Mouse (Mus musculus): ENCODE data around the gene Cdkl2.

The Cdkl2 gene

DNA sequence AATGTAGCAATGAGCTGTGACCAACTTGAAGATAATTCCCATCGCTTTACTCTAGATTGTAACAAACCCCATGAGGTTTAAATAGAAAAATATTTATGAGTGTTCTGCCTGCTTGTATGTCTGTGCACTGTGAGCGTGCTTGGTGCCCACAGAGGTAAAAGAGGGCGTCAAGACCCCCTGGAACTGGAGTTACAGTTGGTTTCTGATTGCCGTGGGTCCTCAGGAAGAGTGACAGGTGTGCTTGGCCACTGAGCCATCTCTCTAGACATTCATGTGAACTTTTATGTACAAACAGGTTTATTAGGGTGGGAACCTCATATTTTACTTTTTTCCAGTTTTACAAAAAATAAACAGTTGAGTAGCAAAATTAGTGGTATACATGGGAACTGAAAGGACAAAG lies at the start of gene Cdkl2:
Gene Cdkl2, minus strand, starts transcription at position 101 of the 400 bp plus-strand sequence.
- DNase-seq (ENCODE audit: low read depth), result no peak

DNA sequence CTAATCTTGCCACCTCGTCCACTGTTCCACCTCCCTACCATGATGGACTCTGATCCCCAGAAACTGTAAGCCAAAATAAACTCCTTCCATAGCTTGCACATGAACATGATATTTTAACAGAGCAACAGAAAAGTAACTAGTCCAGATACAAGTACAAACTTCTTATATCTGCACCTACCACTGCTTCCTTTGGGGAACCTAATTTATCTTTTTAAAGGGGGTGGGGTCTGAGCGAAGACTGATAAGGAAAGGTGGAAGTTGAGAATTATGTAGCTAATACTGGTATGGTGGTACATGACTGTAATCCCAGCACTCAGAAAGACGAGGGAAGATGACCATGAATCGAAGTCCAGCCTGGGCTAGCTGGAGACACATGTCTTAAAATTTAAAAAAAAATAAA lies 43.8 kb upstream of the Cdkl2 start:
- no peak for DNase-seq (ENCODE audit: low read depth)

DNA sequence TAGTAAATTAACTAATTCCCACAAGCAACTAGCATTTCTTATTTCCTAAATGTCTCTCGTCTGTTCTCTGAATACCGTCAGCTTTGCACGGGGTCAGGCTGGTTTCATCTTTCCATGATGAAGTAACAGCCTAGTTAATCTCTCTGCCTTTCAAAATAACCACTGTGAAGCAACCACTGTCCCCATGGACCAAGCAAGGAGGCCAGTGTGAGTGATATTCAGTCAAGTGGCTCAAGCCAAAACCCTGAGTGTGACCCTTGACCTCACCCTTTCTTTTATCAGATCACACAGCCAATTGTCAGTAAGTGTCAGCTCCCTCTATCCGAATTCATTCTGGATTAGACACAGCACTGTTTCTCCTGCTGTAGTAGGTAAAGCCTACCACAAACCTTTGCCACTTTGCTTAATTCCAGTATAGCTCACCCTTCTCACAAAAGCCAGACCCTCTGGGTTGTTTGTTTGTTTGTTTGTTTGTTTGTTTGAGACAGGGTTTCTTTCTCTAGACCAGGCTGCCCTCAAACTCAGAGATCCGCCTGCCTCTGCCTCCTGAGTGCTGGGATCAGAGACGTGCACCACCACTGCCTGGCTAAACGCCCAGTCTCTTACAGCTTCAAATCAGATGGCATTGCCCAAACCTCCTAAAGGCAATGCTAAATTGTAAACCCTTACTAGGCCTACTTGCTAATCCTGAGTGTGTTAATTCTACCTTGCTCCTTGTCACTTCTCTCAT lies 42.3 kb upstream of the Cdkl2 start:
- DNase-seq (ENCODE audit: low read depth), result no peak

DNA sequence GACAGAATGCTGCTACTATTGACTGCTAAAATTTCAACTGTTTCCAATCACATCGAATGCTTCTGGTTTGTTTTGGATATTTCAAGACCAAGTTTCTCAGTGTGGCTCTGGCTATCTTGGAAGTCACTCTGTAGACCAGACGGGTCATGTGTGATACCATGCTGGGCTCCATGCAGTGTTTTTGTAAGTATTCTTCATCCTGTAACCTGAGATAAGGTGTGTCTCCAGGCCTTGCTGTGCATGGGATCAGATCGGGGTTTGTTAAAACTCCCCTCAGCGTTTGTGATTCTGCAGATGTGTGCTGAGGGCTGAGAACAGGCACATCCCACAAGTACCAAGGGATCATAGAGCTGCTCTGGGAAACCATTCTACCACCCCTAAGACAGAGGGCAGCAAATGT lies 41.6 kb upstream of the Cdkl2 start:
- DNase-seq (ENCODE audit: low read depth), result no peak

DNA sequence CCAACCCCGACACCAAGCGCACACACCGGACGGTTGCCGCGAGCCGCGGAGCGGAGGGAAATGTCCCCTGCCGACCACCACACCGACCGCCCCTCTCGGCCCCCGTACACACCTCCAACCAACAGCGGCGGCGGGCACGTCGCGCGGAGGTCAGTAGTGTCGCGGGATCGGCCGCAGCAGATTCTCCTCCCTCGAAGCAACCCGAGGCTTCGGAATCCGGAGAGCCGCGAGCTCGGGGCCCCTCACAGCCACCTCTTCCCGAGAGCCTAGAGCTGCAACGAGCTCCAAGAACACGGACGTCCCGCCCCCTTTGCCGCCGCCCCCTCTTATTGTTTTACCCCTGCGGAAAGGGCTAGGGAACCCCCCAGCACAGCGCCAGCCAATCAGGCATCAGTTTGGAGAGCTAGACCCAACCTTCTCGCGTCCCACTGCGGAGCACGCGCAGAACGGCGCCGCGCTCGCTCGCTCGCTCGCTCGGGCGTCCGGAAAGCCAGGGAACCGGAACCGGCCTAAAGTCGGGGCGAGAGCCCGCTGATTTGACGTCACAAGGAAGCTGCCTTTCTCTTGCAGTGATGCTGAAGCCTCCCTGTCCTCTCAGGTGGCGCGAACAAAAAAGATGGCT lies 39.8 kb upstream of the Cdkl2 start, which contains the start of gene G3bp2:
Gene G3bp2, minus strand, starts transcription at position 303 of the 622 bp plus-strand sequence.
- DNase-seq (ENCODE audit: low read depth), result peak; percentile 97

DNA sequence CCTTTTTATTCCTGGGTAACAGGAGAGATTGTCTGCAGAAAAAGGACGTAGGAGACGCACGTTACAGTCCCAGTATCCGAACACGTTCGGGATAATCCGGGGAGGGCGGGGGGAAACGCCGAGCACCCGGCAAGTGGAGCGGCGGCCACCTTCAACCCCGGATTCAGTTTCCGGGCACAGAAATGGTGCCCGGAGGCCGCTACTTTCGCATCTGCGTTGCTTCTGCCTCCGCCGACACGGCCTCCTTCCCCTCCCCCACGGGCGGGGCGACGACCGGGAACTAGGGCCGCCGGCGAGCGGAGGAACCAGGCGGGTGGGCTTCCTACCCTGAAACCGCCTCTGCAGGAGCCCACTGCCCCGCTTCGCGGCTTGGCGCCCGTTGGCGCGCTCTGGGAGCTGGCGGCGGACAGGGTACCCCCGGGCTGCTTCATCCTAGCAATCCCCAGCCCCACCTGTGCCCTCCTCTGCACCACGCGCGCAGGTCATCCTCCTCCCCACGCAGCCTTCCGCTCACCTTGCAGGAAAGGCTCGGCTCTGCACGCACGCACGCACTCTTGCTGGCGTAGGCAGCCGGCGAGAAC lies 39.2 kb upstream of the Cdkl2 start:
- DNase-seq (ENCODE audit: low read depth), result peak; percentile 25

DNA sequence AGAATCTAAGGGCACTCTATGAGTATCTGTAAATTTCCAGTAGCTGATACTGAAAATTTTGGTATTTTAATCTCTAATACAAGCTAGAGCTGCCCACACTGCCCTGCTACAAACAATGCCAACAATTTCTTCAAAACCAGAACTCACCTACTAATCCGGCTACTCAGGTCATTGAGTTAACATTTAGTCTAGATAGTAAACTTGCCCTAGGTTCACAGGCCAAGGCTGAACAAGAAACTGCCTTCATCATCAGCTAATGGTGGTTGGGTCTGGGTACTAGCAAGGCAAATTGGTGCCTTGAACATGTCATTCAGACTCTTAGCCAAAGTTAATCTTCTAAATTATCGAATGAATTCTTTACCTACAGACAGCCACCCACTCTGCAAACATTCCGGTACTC lies 37.6 kb upstream of the Cdkl2 start:
- no peak for DNase-seq (ENCODE audit: low read depth)

DNA sequence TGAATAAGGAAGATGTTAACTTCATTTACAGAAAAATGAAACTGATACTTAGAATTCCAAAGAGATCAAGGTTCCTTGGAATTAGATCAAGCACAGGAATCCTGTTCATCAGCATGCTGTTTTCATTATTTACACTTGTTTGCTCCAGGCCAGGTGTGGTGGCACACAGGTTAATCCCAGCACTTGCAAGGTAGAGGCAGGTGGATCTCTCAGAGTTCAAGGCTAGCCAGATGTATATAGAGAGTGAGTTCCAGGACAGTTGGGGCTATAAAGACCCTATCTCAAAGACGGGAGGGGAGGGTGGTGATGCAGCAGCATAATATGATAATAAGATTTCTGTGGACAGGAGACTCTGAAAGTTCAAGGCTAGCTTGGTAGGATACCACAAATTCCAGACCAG lies 36.7 kb upstream of the Cdkl2 start:
- no peak for DNase-seq (ENCODE audit: low read depth)

DNA sequence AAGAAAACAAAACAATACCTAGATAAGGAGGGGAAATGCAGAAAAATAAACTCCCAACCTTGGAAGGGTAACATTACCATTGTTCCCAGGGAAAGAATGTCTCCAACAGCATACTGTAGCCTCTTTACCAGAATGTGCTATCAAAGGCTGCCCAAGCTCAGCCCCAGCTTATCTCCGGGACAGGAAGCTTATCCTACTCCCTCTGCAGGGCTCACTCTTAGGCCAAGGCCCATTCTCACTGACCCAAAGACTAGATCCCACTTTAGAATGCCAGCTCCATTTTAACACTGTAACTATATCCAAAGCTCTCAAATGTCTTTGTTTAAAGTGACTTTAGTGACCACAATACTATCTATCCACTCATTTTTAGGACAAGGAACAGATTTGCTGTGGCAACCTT lies 35.6 kb upstream of the Cdkl2 start:
- DNase-seq (ENCODE audit: low read depth), result no peak

DNA sequence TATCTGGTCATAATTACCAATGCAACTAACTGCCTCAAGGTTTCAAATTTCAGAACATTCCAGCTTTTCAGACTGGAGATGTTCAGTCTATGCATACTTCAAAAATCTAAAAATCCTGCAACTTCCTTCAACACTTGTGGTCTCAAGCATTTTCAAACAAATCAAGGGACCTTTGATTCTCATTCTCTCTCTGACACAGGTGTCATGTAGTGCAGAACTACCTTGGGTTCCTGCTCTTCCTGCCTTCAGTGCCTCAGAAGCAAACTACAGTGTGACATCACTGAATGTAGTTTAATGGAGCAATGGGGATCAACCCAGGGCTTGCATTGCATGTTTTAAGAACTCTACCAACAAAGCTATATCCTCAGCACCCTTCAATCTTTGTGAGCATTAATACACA lies 35.1 kb upstream of the Cdkl2 start:
- DNase-seq (ENCODE audit: low read depth), result no peak

DNA sequence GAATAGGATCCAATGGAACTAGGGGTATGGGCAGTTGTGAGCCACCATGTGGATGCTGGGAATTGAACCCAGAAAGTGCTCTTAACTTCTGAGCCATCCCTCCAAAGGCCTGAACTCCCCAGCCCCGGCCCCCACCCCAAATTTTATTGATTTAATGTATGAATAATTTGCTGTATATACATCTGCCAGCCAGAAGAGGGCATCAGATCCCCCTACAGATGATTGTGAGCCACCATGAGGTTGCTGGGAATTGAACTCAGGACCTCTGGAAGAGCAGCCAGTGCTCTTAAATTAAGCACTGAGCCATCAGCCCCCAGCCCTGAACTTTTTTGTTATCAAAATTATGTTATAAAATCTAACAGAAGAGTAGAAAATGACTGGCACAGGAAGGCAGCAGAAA lies 32.6 kb upstream of the Cdkl2 start:
- DNase-seq (ENCODE audit: low read depth), result no peak

DNA sequence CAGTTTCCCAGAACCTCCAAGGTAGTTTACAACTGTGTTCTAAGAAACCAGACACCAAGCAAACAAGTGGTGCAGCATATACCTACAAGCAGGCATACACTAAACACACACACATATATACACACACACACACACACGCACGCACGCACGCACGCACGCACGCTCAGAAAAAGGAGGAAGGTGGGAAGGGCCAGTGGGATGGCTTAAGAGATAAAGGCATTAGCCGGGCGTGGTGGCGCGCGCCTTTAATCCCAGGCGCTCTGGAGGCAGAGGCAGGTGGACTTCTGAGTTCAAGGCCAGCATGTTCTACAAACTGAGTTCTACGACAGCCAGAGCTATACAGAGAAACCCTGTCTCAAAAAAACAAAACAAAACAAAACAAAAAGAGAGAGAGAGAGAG lies 30.4 kb upstream of the Cdkl2 start:
- no peak for DNase-seq (ENCODE audit: low read depth)

DNA sequence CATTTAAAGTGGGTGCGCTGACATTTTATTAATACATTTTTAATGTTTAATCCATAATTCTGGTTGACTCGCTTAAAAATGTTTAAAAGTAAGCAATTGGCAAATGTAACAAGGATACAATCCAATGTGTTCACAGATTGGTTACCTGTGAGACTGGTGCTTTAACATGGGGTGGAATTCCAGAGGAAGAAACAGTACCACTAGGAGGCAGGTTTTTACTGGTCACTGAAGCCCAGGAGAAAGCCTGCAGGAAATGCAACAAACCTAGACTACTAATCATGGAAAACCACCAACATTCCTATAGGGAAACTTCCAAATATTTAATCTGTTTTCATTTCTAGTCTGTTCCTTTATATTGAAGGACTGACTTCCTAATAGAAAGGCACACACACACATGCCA lies 19.5 kb upstream of the Cdkl2 start:
- DNase-seq (ENCODE audit: low read depth), result no peak

DNA sequence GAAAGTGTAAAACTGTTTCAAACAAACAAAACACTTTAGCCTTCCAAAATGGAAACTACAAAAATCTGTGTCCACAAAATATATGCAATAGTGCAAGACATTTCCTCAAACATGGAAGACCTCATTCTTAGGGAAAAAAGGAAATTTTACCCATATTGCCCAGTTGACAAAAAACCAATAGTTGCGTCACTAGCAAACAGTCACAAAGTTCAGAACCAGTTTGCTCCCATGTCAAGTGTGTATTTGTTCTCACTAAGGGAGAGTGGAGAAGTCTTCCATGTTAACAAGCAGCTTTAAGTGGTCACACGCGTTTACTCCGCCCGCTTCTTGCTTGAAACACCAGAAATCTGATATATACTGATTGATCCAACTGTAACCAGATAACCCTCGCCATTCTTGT lies 9.2 kb upstream of the Cdkl2 start:
- no peak for DNase-seq (ENCODE audit: low read depth)

DNA sequence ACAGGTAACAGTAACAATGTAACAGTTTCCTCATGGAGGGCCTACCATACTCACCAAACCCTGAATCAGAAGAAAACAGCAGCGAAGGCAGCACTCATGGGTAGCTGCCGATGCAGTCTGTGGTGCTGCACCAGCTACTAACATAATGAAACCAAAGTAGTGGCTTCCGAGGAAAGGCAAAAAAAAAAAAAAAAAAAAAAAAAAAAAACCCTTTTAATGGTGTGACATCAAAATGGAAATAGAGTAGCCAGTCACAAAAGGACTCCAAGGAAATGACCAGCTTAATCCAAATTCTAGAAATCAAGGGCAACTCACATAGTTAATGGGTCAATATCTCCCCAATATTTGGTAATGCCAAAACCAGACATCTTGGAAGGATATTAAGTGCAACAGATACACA lies 6.7 kb upstream of the Cdkl2 start:
- no peak for DNase-seq (ENCODE audit: low read depth)

DNA sequence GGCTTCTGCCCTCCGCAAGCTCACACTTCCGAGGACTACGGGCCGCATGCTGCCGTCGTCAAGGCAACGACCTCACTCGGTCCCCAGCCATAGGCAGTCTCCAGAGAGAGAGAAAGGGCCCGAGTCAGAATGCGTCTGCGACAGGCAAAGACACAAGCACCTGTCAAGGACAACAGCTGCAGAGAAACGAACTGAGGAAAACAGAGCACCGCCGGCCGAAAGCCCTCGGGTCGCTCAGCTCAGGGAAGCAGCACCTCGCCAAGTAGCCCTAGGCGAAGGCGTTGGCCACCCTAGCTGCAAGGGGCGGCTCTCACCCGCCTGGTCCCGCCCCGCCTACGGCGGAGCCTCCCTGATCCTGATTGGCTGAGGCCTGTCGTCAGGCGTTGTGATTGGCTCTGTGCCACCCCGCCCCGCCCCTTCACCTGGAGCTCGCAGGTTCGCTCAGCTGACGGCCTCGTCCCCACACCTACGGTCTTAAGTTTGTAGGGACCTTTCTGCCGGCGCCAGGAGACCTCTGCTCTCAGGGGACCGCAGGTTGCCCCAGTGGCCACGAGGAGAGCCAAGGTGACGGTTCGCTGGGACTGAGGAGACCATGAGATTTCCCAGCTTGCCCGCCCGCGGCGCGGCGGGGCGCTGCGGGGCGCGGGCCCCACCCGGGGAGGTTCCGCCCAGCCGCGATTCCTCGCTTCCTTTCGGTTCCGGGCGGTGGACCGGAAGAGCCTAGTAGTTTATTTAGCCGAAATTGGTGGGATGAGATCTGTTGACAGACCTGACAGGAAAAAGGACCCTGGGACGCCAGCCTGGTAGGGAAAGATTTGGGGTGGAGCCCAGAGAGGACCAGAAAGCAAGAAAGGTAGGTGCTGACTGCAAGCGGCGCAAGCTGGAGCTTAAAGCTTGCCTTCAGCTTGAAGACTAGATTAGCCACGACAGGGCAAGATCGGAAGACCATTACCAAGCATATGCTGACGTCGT lies 1.0 kb downstream of the Cdkl2 start:
- peak; percentile 80 for DNase-seq (ENCODE audit: low read depth)

DNA sequence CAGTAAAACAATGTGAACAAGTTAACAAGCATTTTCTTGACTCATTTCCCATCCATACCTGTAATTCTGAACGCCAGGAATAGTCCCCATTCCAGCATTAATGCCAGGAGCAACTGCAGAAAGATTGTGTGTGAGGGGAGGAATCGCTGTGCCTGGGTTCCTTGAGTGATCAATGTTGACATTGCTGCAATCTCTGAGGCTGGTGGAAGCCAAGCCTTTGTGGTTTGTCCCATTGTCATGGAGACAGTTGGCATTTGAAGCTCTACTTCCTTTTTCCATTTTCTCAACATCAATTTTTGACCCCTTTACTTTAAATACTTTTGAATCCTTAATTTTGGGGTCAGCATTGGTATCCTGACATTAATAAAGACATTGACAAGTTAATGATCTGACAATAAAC lies 23.7 kb downstream of the Cdkl2 start:
- no peak for DNase-seq (ENCODE audit: low read depth)

DNA sequence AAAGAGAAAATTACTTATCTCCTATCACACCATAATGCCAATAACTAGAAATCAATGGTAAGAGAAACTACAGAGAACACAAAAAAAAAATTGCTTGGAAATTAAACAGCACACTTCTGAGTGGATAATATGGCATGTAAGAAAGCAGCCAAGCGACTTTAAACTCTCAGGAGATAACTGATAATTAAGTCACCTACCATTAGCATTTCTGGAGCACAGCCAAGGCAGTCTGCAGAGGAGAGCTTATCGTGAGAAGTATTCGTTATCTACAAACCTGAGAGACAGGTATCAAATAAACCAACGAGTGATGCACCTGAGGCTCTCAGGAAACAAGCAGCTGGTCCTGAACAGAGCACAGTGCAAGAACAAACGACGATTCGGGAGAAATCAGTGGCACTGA lies 31.9 kb downstream of the Cdkl2 start:
- DNase-seq (ENCODE audit: low read depth), result no peak

DNA sequence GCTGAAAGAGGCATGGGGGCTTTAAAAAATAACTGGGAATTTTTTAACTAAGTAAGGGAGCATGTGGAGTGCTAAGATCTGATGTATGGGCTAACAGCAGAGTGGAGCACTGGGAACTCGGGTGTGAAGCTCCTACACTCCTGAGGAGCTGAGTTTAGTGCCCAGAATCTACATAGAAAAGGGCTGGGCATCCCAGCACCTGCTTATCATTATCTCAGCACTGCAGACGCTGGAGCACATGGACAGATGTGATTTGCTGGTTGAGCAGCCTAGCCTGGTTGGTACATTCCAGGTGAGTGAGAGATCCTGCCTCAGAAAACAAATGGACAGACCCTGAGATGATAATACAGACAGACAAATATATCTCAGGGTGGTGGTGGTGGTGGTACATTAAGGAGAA lies 33.9 kb downstream of the Cdkl2 start:
- no peak for DNase-seq (ENCODE audit: low read depth)

DNA sequence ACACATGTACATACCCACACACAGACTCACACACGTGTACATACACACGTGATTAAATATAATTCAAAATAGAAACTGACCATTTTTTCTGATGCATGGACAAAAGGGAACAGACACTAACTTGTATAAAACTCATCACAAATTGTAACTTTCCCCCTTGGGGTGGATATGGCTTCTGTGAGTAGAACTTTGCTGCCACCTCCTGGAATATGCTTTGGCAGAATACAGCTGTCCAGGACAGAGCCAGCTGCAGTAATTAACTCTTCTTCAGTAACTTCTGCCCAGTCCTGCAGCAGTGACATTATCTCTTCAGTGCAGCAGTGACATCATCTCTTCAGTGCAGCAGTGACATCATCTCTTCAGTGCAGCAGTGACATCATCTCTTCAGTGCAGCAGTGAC lies 40.7 kb downstream of the Cdkl2 start:
- peak; percentile 13 for DNase-seq (ENCODE audit: low read depth)

DNA sequence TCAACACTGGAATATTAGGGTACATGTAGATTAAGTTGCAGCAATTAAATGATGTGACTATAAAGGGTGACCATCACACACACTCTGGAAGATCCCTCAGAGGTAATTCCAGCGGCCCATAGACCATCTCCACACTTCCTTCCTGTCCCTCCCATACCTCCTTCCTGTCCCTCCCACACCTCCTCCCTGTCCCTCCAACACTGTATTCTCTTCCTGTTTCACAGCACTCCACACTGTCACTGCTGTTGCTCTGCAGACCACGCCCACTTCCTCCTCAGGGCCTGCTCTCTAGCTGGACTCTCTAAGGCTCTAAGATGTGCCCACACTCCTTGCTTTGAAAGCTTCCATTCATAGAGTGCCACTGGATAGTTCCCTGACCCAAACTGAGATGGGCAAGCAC lies 42.9 kb downstream of the Cdkl2 start:
- DNase-seq (ENCODE audit: low read depth), result no peak

DNA sequence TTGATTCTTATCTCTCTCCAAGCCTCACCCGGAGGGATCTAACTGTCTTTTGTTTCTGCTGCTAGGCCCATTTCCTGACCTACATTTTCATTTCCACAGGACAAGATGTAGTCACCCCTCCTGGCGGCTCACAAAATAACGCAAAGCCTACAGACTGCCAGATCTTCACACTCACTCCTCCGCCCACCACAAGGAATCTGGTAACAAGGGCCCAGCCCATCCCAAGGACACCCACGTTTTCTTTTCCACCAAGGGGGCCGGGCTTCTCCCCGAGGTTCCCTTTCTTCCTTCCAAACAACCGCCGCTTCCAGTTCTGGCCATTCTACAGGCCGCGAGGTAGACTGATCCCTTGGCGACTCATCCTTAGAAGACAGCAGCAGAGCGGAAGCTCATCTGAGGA lies 49.1 kb downstream of the Cdkl2 start:
- DNase-seq (ENCODE audit: low read depth), result no peak

DNA sequence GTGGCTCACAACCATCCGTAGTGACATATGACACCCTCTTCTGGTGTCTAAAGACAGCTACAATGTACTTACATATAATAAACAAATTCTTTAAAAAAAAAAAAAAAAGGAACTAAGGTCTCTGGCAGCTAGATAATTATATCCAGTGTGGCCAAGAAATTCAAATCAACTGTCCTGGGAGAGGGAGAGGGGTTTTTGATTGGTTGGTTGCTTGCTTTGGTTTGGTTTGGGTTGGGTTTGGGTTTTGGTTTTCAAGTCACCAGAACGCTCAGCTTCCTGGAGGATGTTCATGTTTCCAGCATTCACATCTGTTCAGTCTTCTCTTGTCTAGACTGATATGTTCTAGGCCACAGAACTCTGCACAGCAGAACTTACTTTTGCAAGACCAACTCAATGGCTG lies 50.6 kb downstream of the Cdkl2 start:
- no peak for DNase-seq (ENCODE audit: low read depth)
